Mouse (Mus musculus) left cerebral cortex, postnatal 36 days (tissue): ENCODE data around the gene Cdadc1. TPM values are rescaled to one million over a fixed set of nuclear protein-coding genes. Genes with fewer than 3 reads are reported as not detected.
A peak's percentile ranks its signal among the peaks of the same experiment; 100 is the strongest.

Source experiments
- DNase-seq, 2 experiments: peaks; one replicate each; pipeline ENCODE4 v3.0.0; 2021 to 2022; ENCODE audit warnings: low spot score in 2 of 2, mixed read lengths in 1 of 2
- intact Hi-C: fragments of 180-260 bp; cut with DNase I; formaldehyde crosslinking; loops from one replicate; pipeline ENCODE4 v1.15.1; 2025
- total RNA-seq, 2 experiments: library from RNA; stranded (reverse); gene quantifications; 2 replicates each; pipeline ENCODE4 v1.2.3; 2021

Cdadc1 gene
- 10 to 100 TPM; 74.7 to 75.4 TPM for total RNA-seq

- DNase-seq, result peak; percentile 95 to 99
- intact Hi-C loops, result loop anchor here (10.0 kb wide), 1 partner anchor 443 kb away; no protein-coding TSS in a partner anchor
These were observed at the start of gene Cdadc1 for GRCm38 (mm10) chr14:59597398-59598259. Gene Cdadc1 (minus strand): TSS chr14:59597959.

- intact Hi-C loops, result no loop called here
- no peak for DNase-seq
These were observed 49.3 kb upstream of the Cdadc1 start for GRCm38 (mm10) chr14:59646826-59647697.

- intact Hi-C loops, result no loop called here
- DNase-seq, result no peak
These were observed 47.1 kb upstream of the Cdadc1 start for GRCm38 (mm10) chr14:59644896-59645295.

GRCm38 (mm10) chr14:59644166-59644565 is 46.4 kb upstream of the Cdadc1 start:
- DNase-seq, result no peak
- intact Hi-C loops, result no loop called here

GRCm38 (mm10) chr14:59643582-59643981 is 45.8 kb upstream of the Cdadc1 start:
- intact Hi-C loops, result no loop called here
- DNase-seq, result no peak

GRCm38 (mm10) chr14:59641856-59642255 is 44.1 kb upstream of the Cdadc1 start:
- intact Hi-C loops, result no loop called here
- DNase-seq, result no peak

- DNase-seq, result no peak
- intact Hi-C loops, result no loop called here
These were observed 41.3 kb upstream of the Cdadc1 start for GRCm38 (mm10) chr14:59638906-59639703.

- intact Hi-C loops, result no loop called here
- DNase-seq, result no peak
These were observed 36.2 kb upstream of the Cdadc1 start for GRCm38 (mm10) chr14:59633988-59634387.

GRCm38 (mm10) chr14:59633295-59633898 is 35.6 kb upstream of the Cdadc1 start:
- DNase-seq, result no peak
- intact Hi-C loops, result no loop called here

- intact Hi-C loops, result no loop called here
- no peak for DNase-seq
These were observed 34.3 kb upstream of the Cdadc1 start for GRCm38 (mm10) chr14:59632067-59632466.

GRCm38 (mm10) chr14:59630096-59630495 is 32.3 kb upstream of the Cdadc1 start:
- no peak for DNase-seq
- intact Hi-C loops, result no loop called here

- intact Hi-C loops, result loop anchor here (5.0 kb wide), 1 partner anchor 313 kb away; no protein-coding TSS in a partner anchor
- no peak for DNase-seq
These were observed 31.5 kb upstream of the Cdadc1 start for GRCm38 (mm10) chr14:59629308-59629707.

GRCm38 (mm10) chr14:59627823-59628222 is 30.1 kb upstream of the Cdadc1 start:
- DNase-seq, result no peak
- intact Hi-C loops, result loop anchor here (5.0 kb wide), 1 partner anchor 314 kb away; no protein-coding TSS in a partner anchor

- DNase-seq, result no peak
- intact Hi-C loops, result loop anchor here (5.0 kb wide), 1 partner anchor 315 kb away; no protein-coding TSS in a partner anchor
These were observed 29.5 kb upstream of the Cdadc1 start for GRCm38 (mm10) chr14:59627142-59627680.

GRCm38 (mm10) chr14:59626711-59627110 is 29.0 kb upstream of the Cdadc1 start:
- intact Hi-C loops, result loop anchor here (5.0 kb wide), 1 partner anchor 316 kb away; no protein-coding TSS in a partner anchor
- no peak for DNase-seq

- DNase-seq, result peak; percentile 22 to 35
- intact Hi-C loops, result loop anchor here (5.0 kb wide), 1 partner anchor 316 kb away; no protein-coding TSS in a partner anchor
These were observed 28.1 kb upstream of the Cdadc1 start for GRCm38 (mm10) chr14:59625806-59626364.

- intact Hi-C loops, result loop anchor here (5.0 kb wide), 1 partner anchor 317 kb away; no protein-coding TSS in a partner anchor
- DNase-seq, result peak; percentile 65 to 70
These were observed 27.5 kb upstream of the Cdadc1 start, which contains the start of gene Shisa2 for GRCm38 (mm10) chr14:59625158-59625805. Gene Shisa2 (plus strand): TSS chr14:59625308.
